Mouse (Mus musculus) inflammation-experienced regulatory T-cells (primary cell): ENCODE measurements around the gene 4930438A08Rik. TPM values are rescaled to one million over a fixed set of nuclear protein-coding genes. Genes with fewer than 3 reads are reported as not detected.

Source experiments
- polyA plus RNA-seq, 2 experiments: library from polyadenylated mRNA; unstranded; fragments of 100-300 nt; shearing (Covaris generic); gene quantifications; one replicate each; pipeline ENCODE4 v1.2.1; 2017

The 4930438A08Rik gene
- polyA plus RNA-seq = not detected

GRCm38 (mm10) chr11:58274572-58274971 is at the start of gene 4930438A08Rik:
TSS of gene 4930438A08Rik (plus strand) at chr11:58274799.

GRCm38 (mm10) chr11:58306860-58307308 is 32.3 kb downstream of the 4930438A08Rik start, which contains the start of gene Zfp692:
TSS of gene Zfp692 (plus strand) at chr11:58307069.

GRCm38 (mm10) chr11:58330276-58331148 is 55.9 kb downstream of the 4930438A08Rik start, which contains the start of the genes Zfp672 and Sh3bp5l:
TSS of gene Zfp672 (minus strand) at chr11:58330339.
TSS of gene Sh3bp5l (plus strand) at chr11:58330724.

Other genes with a start within 250 kb of the 4930438A08Rik start
- gene Gm12248, start 181.7 kb upstream of the 4930438A08Rik start, polyA plus RNA-seq = under 1 TPM in 1 of 2 experiments, not detected in 1; 0.14 TPM
- gene Cnot8, start 170.6 kb upstream of the 4930438A08Rik start, polyA plus RNA-seq = 100 to 1,000 TPM in 1 of 2 experiments, 10 to 100 TPM in 1; 89.1 to 135 TPM
- gene Gemin5, start 106.3 kb upstream of the 4930438A08Rik start, polyA plus RNA-seq = 10 to 100 TPM; 15.1 to 16.7 TPM
- gene Mrpl22, start 103.1 kb upstream of the 4930438A08Rik start, polyA plus RNA-seq = 10 to 100 TPM; 61.6 to 64.3 TPM
- gene Igtp, start 75.2 kb upstream of the 4930438A08Rik start, polyA plus RNA-seq = 100 to 1,000 TPM; 321 to 381 TPM
- 10 to 100 TPM; 48.7 to 53.3 TPM for gene Irgm2, start 75.2 kb upstream of the 4930438A08Rik start, polyA plus RNA-seq
- 10 to 100 TPM; 40.4 to 60.4 TPM for gene Zfp692, start 32.3 kb downstream of the 4930438A08Rik start, polyA plus RNA-seq
- 10 to 100 TPM; 43.4 to 43.9 TPM for gene Zfp672, start 55.5 kb downstream of the 4930438A08Rik start, polyA plus RNA-seq
- 10 to 100 TPM; 19.0 to 36.8 TPM for gene Sh3bp5l, start 55.9 kb downstream of the 4930438A08Rik start, polyA plus RNA-seq
- gene Lypd8, start 104.2 kb downstream of the 4930438A08Rik start, polyA plus RNA-seq = 1 to 10 TPM in 1 of 2 experiments, under 1 TPM in 1; 0.17 to 2.9 TPM
- gene 1810065E05Rik, start 146.3 kb downstream of the 4930438A08Rik start, polyA plus RNA-seq = under 1 TPM in 1 of 2 experiments, not detected in 1; 0.61 TPM
- gene Gm12253, start 157.8 kb downstream of the 4930438A08Rik start, polyA plus RNA-seq = 1 to 10 TPM in 1 of 2 experiments, under 1 TPM in 1; 0.42 to 1.0 TPM
- gene Lypd9, start 178.1 kb downstream of the 4930438A08Rik start, polyA plus RNA-seq = not detected
- under 1 TPM in 1 of 2 experiments, not detected in 1; 0.11 TPM for gene Olfr30, start 187.5 kb downstream of the 4930438A08Rik start, polyA plus RNA-seq
- gene Olfr332, start 217.8 kb downstream of the 4930438A08Rik start, polyA plus RNA-seq = under 1 TPM in 1 of 2 experiments, not detected in 1; 0.72 TPM
- under 1 TPM in 1 of 2 experiments, not detected in 1; 0.67 TPM for gene Olfr331, start 227.8 kb downstream of the 4930438A08Rik start, polyA plus RNA-seq